Mouse (Mus musculus) kidney, adult 2 months (tissue): ENCODE data around the gene Gabpb2. TPM values are rescaled to one million over a fixed set of nuclear protein-coding genes. Genes with fewer than 3 reads are reported as not detected.

Experiments used
- DNase-seq: peaks from one replicate; pipeline ENCODE4 v3.0.0; 2021
- H3K27ac ChIP-seq: fragments of 200-500 bp; 2 replicates; pipeline ENCODE4 v1.5.1; 2012; ENCODE audit warnings: low read depth, low read length, control low read depth, inconsistent platforms; ENCODE audit not compliant: insufficient read depth
- H3K27me3 ChIP-seq: fragments of 200-500 bp; replicated peaks from 2 replicates; pipeline ENCODE4 v1.6.1; 2012; ENCODE audit warnings: mild to moderate bottlenecking, moderate library complexity, low read length, inconsistent platforms; ENCODE audit not compliant: control insufficient read depth, insufficient read depth
- H3K36me3 ChIP-seq: fragments of 200-500 bp; 2 replicates; pipeline ENCODE4 v1.6.1; 2012; ENCODE audit warnings: mild to moderate bottlenecking, moderate library complexity, low read length, inconsistent platforms; ENCODE audit not compliant: control insufficient read depth, insufficient read depth
- H3K4me1 ChIP-seq: fragments of 200-500 bp; 2 replicates; pipeline ENCODE4 v1.6.1; 2011; ENCODE audit warnings: low read length; ENCODE audit not compliant: control insufficient read depth, insufficient read depth
- H3K4me3 ChIP-seq: fragments of 200-500 bp; 2 replicates; pipeline ENCODE4 v1.5.1; 2011; ENCODE audit warnings: mild to moderate bottlenecking, low read depth, low read length, control low read depth; ENCODE audit not compliant: insufficient read depth
- CTCF ChIP-seq: fragments of 200-500 bp; conservative IDR thresholded peaks from 2 replicates; pipeline ENCODE4 v1.5.1; 2011; ENCODE audit warnings: low read depth, mild to moderate bottlenecking, control low read depth, low read length, moderate library complexity, mixed read lengths; ENCODE audit not compliant: insufficient read depth, insufficient read length
- POLR2A ChIP-seq: fragments of 200-500 bp; IDR thresholded peaks from one replicate; pipeline ENCODE4 v1.6.1; 2011; ENCODE audit warnings: low read depth, low read length, control low read depth
- WGBS: fragments of 180-500 bp; shearing (Covaris S2); methylation state at CpG from one replicate; pipeline ENCODE4 v1.1.7; 2018; 5-methylcytosine and 5-hydroxymethylcytosine counted together
- polyA plus RNA-seq: library from polyadenylated mRNA; depleted of rRNA; stranded (reverse); fragments of >200 nt; gene quantifications from 2 replicates; pipeline ENCODE4 v1.2.3, GENCODE M21; 2012

Gabpb2 gene
- polyA plus RNA-seq, 1 experiment: 10.6 TPM

GRCm38 (mm10) chr3:95237541-95238099 is 19.9 kb upstream of the Gabpb2 start:
- Histone ChIP-seq H3K4me1 (peaks cover 13% of the 10 kb centered on the region), H3K36me3 (peaks cover 3% of the 10 kb centered on the region), H3K27ac (no peak overlapping the region), H3K27me3 (no peaks in the 10 kb centered on the region), H3K4me3 (no peak overlapping the region)
- 67% methylated on average over 8 of the region's 8 CpGs for WGBS
- TF ChIP-seq CTCF (no peak), POLR2A (no peak)
- no peak for DNase-seq

- Histone ChIP-seq H3K4me3 (no peak overlapping the region), H3K27ac (no peak overlapping the region), H3K27me3 (no peaks in the 10 kb centered on the region), H3K4me1 (peaks cover 31% of the 10 kb centered on the region), H3K36me3 (peaks cover 3% of the 10 kb centered on the region)
- peak; percentile 47 for DNase-seq
- WGBS: 65% methylated on average over 23 of the region's 23 CpGs
- TF ChIP-seq POLR2A (no peak), CTCF (no peak)
Observed at GRCm38 (mm10) chr3:95235386-95236301, 17.9 kb upstream of the Gabpb2 start.

- Histone ChIP-seq H3K27ac (peak overlapping the region; percentile 96), H3K36me3 (peaks cover 3% of the 10 kb centered on the region)
Observed at GRCm38 (mm10) chr3:95233303-95233980, 15.7 kb upstream of the Gabpb2 start.

GRCm38 (mm10) chr3:95232771-95233170 is 15.1 kb upstream of the Gabpb2 start:
- 26% methylated on average over 7 of the region's 7 CpGs for WGBS
- H3K4me1 ChIP-seq: peaks cover 30% of the 10 kb centered on the region
- no peak for TF ChIP-seq POLR2A
- TF ChIP-seq CTCF: no peak
- peak overlapping the region; percentile 96 for H3K27ac ChIP-seq
- H3K4me3 ChIP-seq: no peak overlapping the region
- H3K36me3 ChIP-seq: peaks cover 3% of the 10 kb centered on the region
- peak; percentile 86 for DNase-seq
- no peaks in the 10 kb centered on the region for H3K27me3 ChIP-seq

More at GRCm38 (mm10) chr3:95233303-95233980, 15.7 kb upstream of the Gabpb2 start:
- TF ChIP-seq CTCF (no peak), POLR2A (no peak)
- no peaks in the 10 kb centered on the region for H3K27me3 ChIP-seq
- DNase-seq: peak; percentile 82
- H3K4me3 ChIP-seq: no peak overlapping the region
- H3K4me1 ChIP-seq: peaks cover 30% of the 10 kb centered on the region
- WGBS: 50% methylated on average over 16 of the region's 16 CpGs

GRCm38 (mm10) chr3:95231298-95232221 is 13.8 kb upstream of the Gabpb2 start, which contains the start of gene Mllt11:
Mllt11 (minus strand) TSS chr3:95232171.
- TF ChIP-seq POLR2A (no peak), CTCF (no peak)
- Histone ChIP-seq H3K4me1 (peaks cover 30% of the 10 kb centered on the region), H3K4me3 (peak within 1 kb of the TSS; percentile 22), H3K27me3 (no peaks in the 10 kb centered on the region), H3K27ac (peak within 1 kb of the TSS; percentile 96), H3K36me3 (peaks cover 3% of the 10 kb centered on the region)
- 26% methylated on average over 13 of the region's 13 CpGs for WGBS
- DNase-seq: peak; percentile 55

GRCm38 (mm10) chr3:95230495-95231297 is 13.0 kb upstream of the Gabpb2 start:
- TF ChIP-seq POLR2A (no peak), CTCF (no peak)
- Histone ChIP-seq H3K27me3 (no peaks in the 10 kb centered on the region), H3K36me3 (peaks cover 3% of the 10 kb centered on the region), H3K4me3 (peak overlapping the region; percentile 89), H3K4me1 (peaks cover 30% of the 10 kb centered on the region), H3K27ac (peak overlapping the region; percentile 96)
- WGBS: 13% methylated on average over 8 of the region's 8 CpGs
- DNase-seq: peak; percentile 73
